Mouse (Mus musculus) spleen, embryonic (tissue): ENCODE measurements around the gene Ctso.

ENCODE experiments used
- CTCF ChIA-PET: fragments of 350-600 bp; sonication (Branson Sonifier 250); formaldehyde crosslinking; loops from one replicate; lab custom pipeline; 2022; lab: Charles Lee

Gene Ctso

GRCm38 (mm10) chr3:81951785-81952184, 19.4 kb downstream of the Ctso start:
- CTCF ChIA-PET = no interaction called here

- CTCF ChIA-PET = no interaction called here
Observed at GRCm38 (mm10) chr3:81957484-81957883, 25.1 kb downstream of the Ctso start.

- CTCF ChIA-PET = no interaction called here
Observed at GRCm38 (mm10) chr3:81961336-81961735, 28.9 kb downstream of the Ctso start.

- CTCF ChIA-PET = no interaction called here
Observed at GRCm38 (mm10) chr3:81963768-81964167, 31.4 kb downstream of the Ctso start.

- CTCF ChIA-PET = no interaction called here
Observed at GRCm38 (mm10) chr3:81964596-81964995, 32.2 kb downstream of the Ctso start.

GRCm38 (mm10) chr3:81975607-81976006, 43.2 kb downstream of the Ctso start:
- CTCF ChIA-PET = interaction anchor here (0.5 kb wide), 1 partner anchor 30 kb away, joined by 5 read pairs; no protein-coding TSS in a partner anchor

- CTCF ChIA-PET = interaction anchor here (0.6 kb wide), 1 partner anchor 43 kb away, joined by 6 read pairs; no protein-coding TSS in a partner anchor
Observed at GRCm38 (mm10) chr3:81976102-81976501, 43.7 kb downstream of the Ctso start, which contains the start of gene Tdo2. Tdo2 (minus strand) TSS chr3:81976202.

- CTCF ChIA-PET = no interaction called here
Observed at GRCm38 (mm10) chr3:81981576-81981975, 49.2 kb downstream of the Ctso start.

- CTCF ChIA-PET = no interaction called here
Observed at GRCm38 (mm10) chr3:81981990-81982389, 49.6 kb downstream of the Ctso start, which contains the start of gene Asic5. Asic5 (plus strand) TSS chr3:81982290.

- CTCF ChIA-PET = no interaction called here
Observed at GRCm38 (mm10) chr3:81983120-81983895, 50.9 kb downstream of the Ctso start.

- CTCF ChIA-PET = no interaction called here
Observed at GRCm38 (mm10) chr3:81985100-81985499, 52.7 kb downstream of the Ctso start.

- CTCF ChIA-PET = no interaction called here
Observed at GRCm38 (mm10) chr3:81986103-81986502, 53.7 kb downstream of the Ctso start.

- CTCF ChIA-PET = no interaction called here
Observed at GRCm38 (mm10) chr3:81987628-81988027, 55.2 kb downstream of the Ctso start.

GRCm38 (mm10) chr3:81989692-81990141, 57.3 kb downstream of the Ctso start:
- CTCF ChIA-PET = interaction anchor here (0.6 kb wide), 1 partner anchor 933 kb away, joined by 3 read pairs; no protein-coding TSS in a partner anchor

- CTCF ChIA-PET = no interaction called here
Observed at GRCm38 (mm10) chr3:81990531-81990930, 58.1 kb downstream of the Ctso start.

GRCm38 (mm10) chr3:81995371-81995770, 63.0 kb downstream of the Ctso start:
- CTCF ChIA-PET = interaction anchor here (1.0 kb wide), 1 partner anchor 32 kb away, joined by 3 read pairs; no protein-coding TSS in a partner anchor

- CTCF ChIA-PET = no interaction called here
Observed at GRCm38 (mm10) chr3:81995988-81996387, 63.6 kb downstream of the Ctso start.
